Mouse (Mus musculus) spleen, postnatal 14 days (tissue): ENCODE results near the gene Sesn3.
A peak's percentile ranks its signal among the peaks of the same experiment; 100 is the strongest.

Experiments used
- DNase-seq, 2 experiments: peaks; one replicate each; pipeline ENCODE4 v3.0.0; 2021 to 2022; ENCODE audit warnings: low spot score in 2 of 2

The Sesn3 gene

DNA sequence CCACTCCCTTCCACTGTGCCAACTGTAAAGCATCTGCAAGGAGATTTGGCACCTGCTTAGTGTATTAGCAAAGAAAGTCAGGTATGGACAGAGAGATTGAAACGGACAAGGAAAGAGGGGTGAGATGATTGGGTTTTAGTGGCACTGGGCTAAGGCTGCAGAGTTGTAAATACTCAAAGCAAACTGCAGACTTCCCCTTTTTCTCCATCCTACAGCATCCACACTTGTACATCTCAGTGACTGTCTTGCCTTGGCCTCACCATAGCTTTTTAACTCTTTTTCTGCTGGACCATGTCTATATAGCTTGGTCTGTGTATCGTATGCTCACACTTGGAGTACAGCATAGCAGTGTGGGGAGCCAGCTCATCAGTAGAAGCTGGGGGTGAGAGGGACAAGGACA, 75.9 kb downstream of the Sesn3 start:
- DNase-seq = no peak

DNA sequence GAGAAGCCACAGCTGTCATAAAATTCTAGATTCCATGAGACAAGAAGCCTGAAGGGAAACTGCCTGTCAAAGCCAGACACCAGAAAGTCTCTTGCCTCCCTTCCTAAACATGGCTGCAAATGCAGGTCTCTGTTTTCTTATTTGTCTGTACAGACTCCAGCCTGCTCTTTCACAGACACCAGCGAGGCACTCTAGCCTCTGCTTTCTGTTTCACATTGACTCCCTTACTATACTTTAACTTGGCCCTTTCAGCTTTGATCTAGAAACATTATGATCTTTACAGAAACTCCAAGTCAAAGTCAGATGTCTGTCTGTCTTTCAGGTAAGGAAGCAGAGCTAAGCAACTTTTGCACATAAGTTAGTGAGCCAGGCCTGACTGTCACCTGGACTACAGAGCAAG, 77.5 kb downstream of the Sesn3 start:
- no peak for DNase-seq

DNA sequence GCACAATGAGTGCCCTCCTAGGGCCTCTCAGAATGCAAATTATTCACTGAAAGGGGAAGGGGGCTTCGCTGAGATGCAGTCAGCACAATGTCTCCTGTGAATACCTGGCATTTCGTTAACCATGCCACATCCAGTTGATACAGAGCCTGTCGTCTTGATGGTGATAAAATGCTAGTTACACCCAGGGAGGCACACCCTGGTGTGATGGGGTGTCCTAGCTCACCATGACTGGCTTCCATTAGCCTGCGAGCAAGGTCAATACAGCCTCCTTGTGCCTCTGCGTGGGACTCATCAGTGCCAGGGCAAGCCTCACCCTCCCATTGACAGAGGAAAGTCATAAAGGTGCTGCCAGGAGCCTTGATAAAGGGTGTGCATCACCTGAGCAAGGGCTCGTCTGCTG, 80.0 kb downstream of the Sesn3 start:
- DNase-seq = no peak

DNA sequence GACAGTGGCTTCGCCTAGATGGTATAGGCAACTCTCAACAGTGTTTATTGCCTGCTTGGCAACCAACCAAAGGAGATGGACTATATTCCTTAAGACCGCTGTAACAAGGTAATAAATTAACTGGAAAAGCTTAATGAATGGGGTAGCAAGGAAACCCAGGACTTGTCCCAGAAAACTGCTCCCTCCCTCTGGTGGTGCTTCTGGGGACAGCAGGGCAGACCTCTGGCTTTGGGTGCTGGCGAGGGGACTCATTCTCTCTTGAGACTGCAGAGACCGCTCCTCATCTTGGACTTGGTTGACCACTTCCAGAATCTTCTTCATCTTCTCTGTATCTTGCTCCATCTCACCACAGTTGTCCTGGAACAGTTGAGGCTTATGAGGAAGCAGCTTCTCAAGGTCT, 82.2 kb downstream of the Sesn3 start:
- DNase-seq = no peak

DNA sequence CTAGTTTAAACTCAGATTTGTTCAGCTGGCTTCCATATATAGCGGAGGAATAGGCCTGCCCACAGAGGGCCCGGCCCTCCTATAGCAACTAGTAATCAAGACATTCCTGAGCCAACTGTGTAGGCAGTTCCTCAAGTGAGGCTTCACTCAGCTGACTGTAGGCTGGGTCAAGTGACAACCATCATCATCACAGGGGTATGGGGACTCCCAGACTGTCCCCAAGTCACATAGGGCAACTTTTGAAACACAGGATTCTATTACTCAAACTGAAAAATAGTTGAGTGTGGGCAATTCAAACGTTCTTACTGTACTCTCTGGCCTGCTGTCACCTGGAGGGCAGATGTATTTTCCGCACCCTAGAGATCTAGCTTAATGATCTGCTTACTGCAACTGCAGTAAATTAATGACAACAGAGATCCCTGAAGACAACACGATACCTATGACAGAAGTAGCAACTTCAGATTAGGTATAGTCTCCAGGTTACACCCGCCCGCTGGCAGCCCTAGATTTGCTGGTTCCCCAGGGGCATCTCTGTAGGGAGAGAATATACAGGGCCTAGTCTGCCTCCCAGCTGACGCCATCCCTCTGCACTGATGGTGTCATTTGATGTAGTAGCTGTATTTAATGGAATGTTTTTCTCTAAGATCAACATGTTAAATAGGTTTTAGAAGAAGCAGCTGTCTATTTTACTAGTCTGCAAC, 87.4 kb downstream of the Sesn3 start:
- DNase-seq = no peak

DNA sequence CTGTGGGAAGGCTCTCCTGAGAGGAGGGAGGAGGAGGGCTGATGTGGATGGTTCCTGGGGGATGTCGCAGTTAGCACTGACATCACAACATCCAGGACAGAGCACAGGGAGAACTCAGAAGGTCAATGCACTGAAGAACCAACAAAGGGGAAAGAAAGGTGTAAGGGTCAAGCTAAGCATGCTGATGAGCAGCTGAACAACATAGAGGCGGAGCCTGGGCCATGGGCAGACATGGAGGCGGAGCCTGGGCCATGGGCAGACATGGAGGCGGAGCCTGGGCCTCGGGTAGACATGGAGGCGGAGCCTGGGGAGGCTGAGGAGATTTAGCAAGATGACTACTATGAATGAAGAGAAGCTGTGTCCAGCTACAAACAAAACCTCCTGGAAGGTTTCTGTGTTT, 88.7 kb downstream of the Sesn3 start:
- peak; percentile 38 to 40 for DNase-seq

DNA sequence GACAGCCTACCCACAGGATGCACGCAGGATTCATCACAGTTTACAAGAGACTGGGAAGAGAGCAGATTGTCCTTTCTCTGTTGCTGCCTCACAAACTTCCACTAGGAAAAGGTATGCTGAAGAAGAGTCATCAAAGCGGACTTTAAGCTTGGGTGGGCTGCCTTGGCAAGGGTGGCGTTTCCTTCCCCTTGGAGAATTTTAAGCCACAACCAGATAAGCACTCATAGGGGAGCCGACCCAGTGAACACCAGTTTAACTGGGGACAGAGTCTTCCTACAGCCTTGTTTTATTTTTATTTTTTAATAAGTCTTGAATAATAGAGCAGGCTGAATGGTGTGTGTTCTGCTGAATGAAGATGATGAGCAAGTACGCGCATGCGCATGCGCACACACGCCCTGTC, 89.9 kb downstream of the Sesn3 start:
- no peak for DNase-seq

DNA sequence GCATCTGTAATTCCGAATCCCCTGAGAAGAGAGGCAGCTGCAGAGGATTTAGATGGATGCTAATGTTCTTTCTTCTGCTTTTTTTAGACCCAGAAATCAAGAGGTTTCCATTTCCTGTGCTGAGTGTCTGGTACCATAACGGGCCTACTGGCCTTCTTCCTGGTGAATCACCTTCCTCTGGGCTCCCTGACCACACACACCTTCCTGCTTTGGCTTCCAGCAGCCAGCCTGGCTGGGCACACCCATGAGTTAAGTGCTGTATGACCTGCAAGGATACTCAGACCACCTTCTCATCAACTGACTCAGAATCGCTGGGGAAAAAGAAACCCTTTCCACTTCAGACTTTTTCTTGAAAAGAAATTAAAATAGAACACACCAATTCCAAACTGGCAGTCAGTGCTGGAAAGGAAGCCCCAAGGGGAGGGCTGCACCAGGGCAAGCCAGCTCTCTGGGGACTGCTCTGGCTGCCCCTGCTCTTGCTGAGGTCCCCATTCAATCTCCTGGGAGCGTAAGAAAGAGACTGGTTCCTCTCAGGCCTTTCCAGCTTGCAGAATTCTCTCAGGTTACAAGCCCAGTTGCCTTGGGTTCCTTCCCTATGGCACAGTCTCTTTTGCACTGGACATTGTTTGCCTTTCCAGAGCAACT, 90.7 kb downstream of the Sesn3 start:
- no peak for DNase-seq

DNA sequence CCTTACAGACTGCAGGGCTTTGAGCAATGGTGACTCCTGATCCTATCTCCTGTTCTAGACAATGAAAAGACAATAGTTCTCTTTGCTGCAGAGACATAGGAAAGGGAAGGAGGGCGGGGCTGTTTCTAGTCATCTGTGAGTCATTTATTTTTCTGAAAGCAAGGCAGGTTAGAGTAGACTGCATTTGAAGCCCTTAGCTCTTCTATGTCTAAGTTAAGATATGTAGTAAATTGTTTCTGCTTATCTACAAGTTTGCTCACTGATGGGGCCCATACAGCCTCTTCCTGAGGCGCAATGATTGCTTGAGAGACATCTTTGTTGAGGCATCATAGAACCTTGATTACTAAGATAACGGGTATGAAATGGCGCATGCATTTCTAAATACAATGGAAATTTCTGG, 93.0 kb downstream of the Sesn3 start:
- DNase-seq = no peak

DNA sequence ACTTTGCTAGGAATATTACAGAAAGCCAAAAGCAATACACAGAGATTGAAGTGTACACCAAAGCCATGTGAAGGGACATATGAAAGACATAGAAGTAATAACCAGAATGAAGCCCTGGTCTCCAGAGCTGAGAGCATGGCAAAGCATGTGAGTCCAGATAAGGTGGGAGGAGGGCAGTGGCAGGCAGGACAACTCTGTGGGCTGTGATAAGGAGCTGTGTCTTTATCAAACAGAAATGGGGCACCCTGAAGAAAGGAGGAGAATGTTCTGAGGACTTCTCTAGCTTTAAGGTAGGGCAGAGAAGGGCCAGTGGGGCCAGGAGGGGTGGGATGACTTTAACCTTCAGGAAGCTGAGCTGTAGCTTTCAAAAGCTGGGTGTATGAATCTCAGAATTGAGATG, 94.4 kb downstream of the Sesn3 start:
- DNase-seq = peak in 1 of 2 experiments; percentile 16

DNA sequence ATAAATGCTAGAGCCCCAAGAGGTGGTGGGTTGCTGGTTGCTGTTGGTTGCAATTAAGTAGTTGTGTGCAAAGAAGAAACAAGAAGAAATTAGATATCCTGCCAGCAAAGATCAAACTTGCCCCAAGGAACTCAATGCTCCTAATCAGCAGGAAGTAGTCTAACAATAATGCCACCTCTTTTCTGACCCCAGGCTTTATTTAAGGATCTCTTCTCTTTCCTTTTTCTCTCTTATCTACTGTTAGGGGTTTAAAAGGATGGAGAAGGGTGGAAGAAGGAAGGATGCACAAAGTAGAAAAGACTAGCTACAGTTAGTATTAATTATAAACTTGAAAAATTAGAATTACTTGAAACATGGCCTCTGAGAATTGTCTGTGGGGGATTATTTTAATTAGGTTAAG, 97.6 kb downstream of the Sesn3 start:
- no peak for DNase-seq

DNA sequence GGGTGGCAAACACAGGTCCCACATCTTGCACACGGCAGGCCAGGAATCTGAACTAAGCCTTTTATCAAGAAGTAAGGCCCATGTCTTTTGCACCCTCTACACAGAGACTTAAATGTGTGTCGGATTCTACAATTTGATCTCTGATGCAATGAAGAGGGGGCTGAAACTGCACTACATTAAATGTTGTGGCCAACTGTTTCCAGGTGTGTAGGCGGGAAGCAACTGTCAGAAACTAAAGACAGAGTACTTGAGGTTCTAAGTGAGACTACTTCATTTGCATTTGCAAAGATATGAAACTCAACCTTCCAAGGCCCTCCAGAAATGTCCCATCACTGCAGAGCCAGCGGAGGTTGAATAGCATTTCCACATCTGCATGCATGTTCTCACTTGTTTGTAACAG, 101.3 kb downstream of the Sesn3 start:
- DNase-seq = no peak

DNA sequence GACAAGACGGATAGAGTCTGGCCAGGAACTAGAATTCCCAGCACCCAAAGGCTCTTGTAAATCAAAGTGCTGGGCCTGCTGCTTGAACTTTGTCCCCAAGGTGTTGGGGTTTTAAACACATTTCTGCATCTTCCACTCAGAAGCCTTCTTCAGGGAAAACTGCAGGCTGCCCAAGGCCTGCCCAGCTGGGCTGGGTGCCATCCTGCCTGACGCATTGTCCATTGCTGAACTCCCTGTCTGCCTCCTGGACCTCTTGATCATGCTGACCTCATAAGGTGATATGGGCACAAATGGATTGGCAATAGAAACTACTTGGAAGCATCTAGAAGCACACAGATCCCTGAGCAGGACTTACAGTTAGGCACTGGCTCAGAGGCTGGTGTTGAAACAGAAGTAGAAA, 103.3 kb downstream of the Sesn3 start:
- DNase-seq = no peak

DNA sequence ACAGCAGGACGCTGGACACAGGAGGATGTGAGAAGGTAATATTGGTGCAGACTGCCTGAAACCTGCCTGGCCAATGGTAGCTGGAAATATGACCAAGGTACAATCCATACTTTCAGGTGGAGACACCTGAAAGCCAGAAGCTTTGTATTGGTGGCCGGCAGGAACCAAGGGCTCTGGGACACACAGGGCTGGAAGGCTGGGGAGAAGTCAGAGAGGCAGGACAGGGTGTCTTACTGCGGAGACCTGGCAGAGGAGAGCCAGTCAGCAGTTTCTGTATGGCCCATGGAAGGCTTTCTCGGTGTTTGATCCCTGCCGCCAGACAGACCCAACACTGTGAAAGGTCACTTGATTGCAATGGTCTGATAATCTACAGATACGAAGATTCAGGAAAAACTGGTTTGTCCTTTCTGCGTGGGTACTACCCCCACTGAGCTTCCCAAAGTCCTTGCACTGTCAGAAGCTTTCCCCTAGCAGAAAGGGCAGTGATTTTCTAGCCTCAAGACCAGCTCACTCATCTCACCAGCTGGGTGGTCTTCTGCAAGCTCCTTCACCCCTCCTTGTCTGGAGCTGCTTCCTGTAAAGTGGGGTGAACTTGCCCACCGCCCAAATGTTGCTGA, 105.0 kb downstream of the Sesn3 start:
- no peak for DNase-seq

DNA sequence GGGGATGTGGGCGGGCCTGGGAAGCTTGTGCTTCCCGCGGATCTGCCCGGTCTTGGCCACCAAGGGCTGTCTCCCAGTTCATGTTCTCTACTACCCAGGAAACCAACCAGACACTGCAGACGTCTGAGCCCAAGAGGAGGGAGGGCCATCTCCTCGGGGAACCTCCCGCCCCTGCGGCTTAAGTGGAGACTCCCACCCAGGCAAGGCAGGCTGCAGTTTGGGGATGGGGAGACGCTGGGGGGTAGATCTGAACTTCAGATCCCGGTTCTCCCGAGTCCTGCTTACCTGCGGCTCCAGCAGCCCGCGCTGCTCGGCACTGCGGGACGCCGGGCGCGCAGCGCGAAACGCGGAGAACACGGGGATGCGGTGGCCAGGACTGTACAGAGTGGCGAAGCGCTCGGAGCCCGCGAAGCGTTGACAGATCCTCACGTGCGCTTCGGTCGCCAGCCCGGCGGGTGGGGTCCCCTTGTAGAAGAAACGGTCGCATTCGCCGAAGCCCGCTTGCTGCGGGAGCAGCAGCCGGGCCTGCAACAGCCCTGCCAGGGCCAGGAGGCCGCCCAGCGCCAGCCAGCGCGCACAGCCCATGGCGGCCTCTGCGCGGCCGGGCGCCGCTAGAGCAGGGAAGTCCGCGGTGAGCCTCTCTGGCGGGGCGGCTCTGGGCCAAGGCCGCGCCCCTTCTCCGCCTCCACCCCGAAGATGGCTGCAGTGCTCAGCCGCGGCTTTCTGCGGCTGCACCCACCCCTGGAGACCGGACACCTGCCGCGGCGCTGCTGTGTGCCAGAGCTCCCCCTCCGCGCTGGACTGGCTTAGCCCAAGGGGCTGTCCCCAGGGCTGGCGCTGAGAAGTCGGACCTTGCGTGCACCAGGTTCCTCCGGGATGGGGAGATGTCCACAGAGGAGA, 105.8 kb downstream of the Sesn3 start:
- DNase-seq = peak; percentile 79 to 83

DNA sequence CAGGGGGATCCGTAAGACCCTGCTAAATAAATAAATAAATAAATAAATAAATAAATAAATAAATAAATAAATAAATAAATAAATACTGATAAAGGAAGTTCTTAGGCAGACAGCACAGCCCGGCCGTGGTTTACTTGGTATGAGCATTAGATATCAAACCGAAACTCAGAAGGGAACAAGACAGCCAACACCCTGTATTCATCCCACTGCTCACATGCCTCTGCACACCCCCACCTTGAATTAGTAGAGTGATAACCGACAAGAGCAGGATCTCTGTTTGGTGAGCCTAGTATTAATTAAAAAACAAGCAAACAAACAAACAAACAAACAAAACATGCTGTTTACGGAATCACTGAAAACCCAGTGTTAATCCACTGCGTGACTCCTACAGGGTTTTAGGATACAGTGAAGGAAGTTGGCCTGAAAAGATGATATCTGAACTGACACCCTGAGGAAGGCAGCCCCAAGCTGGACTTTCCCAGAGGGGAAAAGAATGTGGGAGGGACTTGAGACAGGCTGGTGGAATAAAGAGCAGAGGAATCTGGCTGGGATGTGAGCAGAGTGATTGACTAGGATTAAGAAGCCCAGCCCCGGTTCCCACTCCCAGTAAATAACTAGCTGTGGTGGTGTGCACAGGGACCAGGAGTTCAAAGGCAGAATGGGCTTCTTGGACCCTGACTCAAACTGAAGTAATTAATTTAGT, 106.6 kb downstream of the Sesn3 start, which contains the start of gene Endod1:
TSS of gene Endod1 (minus strand) at position 155 of the 703 bp plus-strand sequence.
- DNase-seq = no peak

DNA sequence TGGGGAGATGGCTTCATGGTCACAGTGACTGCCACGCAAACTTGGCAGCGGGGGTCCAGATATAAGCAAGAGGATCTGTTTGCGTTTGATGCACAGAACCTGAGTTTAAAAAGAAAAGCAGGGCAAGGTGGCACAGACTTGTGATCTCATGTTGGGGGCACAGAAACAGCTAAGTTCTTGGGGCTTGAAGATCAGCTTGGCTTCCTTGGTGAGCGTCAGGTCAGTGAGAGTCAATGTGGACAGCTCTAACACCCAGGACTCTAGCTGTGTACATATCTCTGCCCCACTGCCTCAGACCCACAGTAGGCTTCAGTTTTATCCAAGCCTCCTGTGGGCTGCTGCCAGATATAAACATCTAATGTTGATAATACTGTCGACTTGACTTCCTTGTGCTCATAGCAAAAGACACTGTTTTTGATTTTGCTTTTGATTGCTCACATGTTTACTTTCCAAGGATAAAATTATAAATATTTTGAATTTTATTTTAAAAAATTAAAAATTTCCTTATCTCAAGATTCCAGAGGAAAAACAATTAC, 107.5 kb downstream of the Sesn3 start:
- DNase-seq = no peak
